Mouse (Mus musculus) heart, embryonic 13.5 days (tissue): ENCODE measurements around the gene Dcaf5. TPM values are rescaled to one million over a fixed set of nuclear protein-coding genes. Genes with fewer than 3 reads are reported as not detected.

Experiments used
- microRNA-seq: library from miRNA; unstranded; fragments of <30 nt; microRNA quantifications from one replicate; pipeline ENCODE4, GENCODE M21; 2016
- polyA plus RNA-seq: library from polyadenylated mRNA; unstranded; fragments of >200 nt; fragmentation: Nextera tagmentation; extraction: Ambion mirVana; gene quantifications from 2 replicates; pipeline ENCODE4 v1.2.1, GENCODE M21; 2015

Dcaf5 gene
- polyA plus RNA-seq, 1 experiment from 2014 or later, result 9.2 TPM

Small RNA genes within 50 kb of the gene (microRNA-seq; reads per million reads assigned to microRNA genes)
- gene Mir1843a, result 63.4 reads per million, percentile 47 among the genes with 10 or more reads in this experiment

Other genes starting within 250 kb of the Dcaf5 start
- 39.5 and 40.4 TPM in 2 replicates for gene Actn1, start 176.2 kb downstream of the Dcaf5 start, polyA plus RNA-seq
- gene Exd2, start 26.5 kb upstream of the Dcaf5 start, polyA plus RNA-seq, result 16.6 and 16.9 TPM in 2 replicates
- 3.2 and 3.7 TPM in 2 replicates for gene Galnt16, start 81.7 kb upstream of the Dcaf5 start, polyA plus RNA-seq
- gene Slc39a9, start 207.3 kb upstream of the Dcaf5 start, polyA plus RNA-seq, result 15.9 and 17.2 TPM in 2 replicates
- gene Erh, start 207.7 kb upstream of the Dcaf5 start, polyA plus RNA-seq, result 165 and 195 TPM in 2 replicates